Mouse (Mus musculus) embryo, embryonic 11 days (tissue): ENCODE results near the gene Lat.
A peak's percentile ranks its signal among the peaks of the same experiment; 100 is the strongest.
"Not testable (repeated sequence)": the region's sequence is repeated elsewhere in the genome, so short reads cannot be mapped to it uniquely, and the experiment has no call there.

Experiments
- DNase-seq: peaks from one replicate; pipeline ENCODE4 v3.0.0-alpha.2; 2015

Lat gene

GRCm38 (mm10) chr7:126329907-126330645 lies 39.3 kb downstream of the Lat start:
- DNase-seq, result no peak

- not testable (repeated sequence) for DNase-seq
These were observed 40.5 kb downstream of the Lat start for GRCm38 (mm10) chr7:126328848-126329247.

GRCm38 (mm10) chr7:126325576-126326273 lies 43.6 kb downstream of the Lat start:
- DNase-seq, result not testable (repeated sequence)

GRCm38 (mm10) chr7:126324791-126325190 lies 44.6 kb downstream of the Lat start:
- peak; percentile 31 for DNase-seq

GRCm38 (mm10) chr7:126323729-126324128 lies 45.6 kb downstream of the Lat start:
- DNase-seq, result peak; percentile 87

- DNase-seq, result no peak
These were observed 55.1 kb downstream of the Lat start for GRCm38 (mm10) chr7:126314273-126314672.
